Mouse (Mus musculus) lung, postnatal 25 days (tissue): ENCODE results near the gene Car1.
"Not testable (repeated sequence)": the region's sequence is repeated elsewhere in the genome, so short reads cannot be mapped to it uniquely, and the experiment has no call there.

ENCODE experiments used
- DNase-seq: peaks from one replicate; pipeline ENCODE4 v3.0.0; 2022; ENCODE audit warnings: low spot score

Car1 gene

DNA sequence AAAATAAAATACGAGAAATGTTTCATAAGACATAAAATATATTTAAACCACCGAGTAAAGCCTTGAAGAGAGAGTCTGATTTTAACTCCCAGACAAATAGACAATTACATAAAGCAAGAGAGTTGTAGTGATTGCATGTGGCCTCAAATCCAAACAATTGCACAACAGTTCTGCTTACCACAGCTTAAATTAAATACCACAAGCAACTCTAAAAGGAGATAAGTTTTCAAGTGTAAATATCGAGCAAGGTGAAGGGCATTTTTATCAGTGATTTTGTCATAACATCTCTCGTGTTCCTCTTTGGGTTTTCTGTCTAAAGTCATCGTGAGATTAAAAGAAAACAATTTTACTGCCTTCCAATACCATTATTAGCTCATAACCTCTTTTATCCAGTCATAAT is 25.0 kb downstream of the Car1 start:
- not testable (repeated sequence) for DNase-seq

DNA sequence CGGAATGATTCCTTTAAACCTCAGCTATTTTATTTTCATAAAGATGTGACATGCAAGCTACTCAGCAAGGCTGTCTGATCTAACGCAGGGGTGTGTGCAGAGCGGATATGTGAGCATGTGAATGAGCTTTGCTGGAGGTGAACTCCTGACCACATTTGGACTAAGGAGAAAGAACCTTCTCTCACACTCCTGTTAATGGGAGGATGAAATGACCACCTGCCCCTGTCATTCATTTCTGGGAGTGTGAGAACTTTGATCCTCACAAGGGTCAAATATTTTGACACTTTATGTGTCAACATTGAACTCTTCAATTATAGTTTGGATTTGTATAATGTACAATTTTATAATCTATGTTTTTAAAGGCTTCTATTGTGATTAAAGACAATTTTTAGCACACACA is 25.8 kb downstream of the Car1 start:
- not testable (repeated sequence) for DNase-seq

DNA sequence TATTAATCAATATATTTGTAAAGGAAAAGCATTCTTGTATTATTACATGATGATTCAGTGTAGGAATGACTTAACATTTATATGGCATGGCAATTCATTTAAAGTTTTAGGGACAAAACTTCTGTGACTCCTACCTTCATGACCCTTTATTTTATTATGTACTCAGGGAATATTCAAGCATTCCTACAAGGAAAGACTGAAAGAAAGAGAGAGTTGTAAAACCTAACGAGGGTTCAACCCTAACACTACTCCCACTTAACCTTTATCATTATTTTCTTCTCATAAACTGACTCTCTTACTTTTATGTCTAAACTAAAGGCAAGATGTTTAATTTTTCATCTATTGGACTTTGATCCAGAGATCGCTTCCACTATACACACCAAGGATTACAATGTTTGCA is 28.0 kb downstream of the Car1 start:
- DNase-seq = no peak

DNA sequence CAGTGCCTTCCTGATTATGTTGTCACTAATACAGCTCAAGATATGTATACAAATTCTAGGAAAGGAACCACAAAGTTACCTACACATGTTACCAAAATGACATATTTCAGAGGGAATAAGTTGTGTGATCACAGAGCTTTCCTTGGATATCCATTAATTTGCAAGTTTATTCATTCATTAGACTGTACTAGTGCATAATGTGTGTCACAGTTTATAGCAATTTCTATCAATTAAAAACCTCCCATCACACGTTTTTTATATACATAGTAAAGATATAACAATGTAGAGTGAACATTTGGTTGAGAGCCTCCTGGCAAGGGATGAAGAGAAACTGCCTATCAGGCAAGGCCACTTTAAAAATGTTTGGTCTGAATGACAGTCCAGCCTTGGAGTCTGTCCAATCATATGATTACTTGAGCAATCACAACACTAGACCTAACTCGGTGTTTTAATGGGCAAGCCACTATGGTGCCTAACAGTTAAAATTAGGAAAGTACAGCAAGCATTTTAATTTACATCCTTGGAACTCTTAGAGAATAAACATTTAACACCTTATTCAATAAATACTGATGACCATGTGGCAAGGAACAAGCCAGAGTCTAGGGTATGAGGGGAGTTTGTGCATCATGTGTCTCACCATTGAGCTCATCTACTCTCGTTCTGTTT is 31.5 kb downstream of the Car1 start:
- DNase-seq = not testable (repeated sequence)

DNA sequence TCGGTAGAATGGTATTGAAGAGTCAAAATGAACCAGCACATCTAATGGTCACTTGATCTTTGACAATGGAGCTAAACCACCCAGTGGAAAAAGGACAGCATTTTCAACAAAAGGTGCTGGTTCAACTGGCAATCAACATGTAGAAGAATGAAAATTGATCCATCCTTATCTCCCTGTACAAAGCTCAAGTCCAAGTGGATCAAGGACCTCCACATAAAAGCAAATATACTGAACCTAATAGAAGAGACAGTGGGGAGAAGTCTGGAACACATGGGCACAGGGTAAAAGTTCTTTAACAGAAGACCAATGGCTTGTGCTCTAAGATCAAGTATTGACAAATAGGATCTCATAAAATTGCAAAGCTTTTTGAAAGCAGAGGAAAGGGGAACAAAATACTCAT is 33.6 kb downstream of the Car1 start:
- DNase-seq = not testable (repeated sequence)

DNA sequence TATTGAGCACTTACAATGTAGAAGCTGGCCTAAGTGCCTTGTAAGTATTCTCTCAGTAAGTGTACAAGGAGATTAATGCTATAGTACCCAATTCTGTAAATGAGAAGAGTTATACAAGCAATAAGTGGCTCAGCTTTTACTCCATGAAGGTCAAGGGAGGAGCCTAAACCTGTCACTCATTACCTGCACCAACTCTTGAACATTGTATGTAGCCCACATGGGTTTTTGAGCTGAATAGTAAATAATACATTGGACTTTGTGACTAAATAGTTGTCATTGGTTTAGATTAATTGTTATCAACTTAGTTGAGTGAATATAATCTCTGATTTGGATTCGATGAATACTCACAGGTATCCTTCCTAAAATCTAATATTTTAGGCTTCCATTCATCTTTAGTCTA is 35.7 kb downstream of the Car1 start:
- DNase-seq = not testable (repeated sequence)

DNA sequence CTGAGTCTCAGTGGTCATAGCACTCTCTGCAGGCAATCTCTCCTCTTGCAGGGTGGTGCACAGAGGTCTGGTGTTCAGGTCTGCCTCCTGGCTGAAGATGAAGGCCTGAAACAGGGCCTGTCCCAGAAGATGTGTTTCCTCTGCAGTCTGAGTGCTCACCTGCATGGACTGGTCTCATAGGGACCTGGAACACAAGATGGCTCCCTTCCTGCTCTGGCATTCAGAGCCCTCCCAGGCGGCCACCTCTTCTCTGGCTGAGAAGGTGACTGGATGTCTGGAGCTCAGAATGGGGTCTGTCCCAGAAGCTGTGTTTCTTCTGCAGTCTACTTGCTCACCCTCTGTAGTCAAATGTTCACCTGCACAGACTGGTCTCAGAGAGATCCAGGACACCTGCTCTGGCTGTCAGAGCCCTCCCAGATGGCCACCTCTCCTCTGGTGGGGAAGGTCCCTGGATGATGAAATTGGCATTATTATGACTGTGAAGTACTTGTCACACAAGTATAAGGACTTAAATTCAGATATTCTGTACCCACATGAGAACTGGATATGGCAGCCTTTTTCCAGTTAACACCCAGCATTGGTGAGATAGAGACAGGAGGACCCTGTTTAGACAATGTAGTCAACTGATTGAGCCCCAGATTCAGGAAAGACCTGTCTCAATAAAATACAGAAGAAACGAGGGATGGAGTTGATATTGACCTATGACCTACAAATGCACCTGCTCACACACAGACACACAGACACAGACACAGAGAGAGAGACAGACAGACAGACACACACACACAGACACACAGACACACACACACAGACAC is 43.2 kb downstream of the Car1 start:
- no peak for DNase-seq

DNA sequence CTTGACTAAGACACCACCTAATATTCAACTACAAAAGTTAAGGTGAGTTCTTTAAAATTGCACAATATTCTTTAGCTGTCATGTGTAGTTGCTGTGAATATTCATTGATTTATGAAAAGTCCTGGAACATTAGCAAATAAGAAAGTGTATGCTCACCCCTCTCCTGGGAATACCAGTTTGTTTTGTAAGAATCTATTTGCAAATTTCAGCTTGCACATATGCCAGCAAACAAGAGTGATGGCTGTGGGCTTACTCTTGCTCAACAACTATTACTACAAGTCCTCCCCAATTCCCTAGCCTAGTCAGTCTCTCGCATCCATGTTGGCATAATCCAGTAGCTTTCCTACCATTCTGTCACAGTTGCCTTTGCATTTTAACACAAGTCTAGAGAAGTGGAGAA is 52.5 kb downstream of the Car1 start:
- no peak for DNase-seq

DNA sequence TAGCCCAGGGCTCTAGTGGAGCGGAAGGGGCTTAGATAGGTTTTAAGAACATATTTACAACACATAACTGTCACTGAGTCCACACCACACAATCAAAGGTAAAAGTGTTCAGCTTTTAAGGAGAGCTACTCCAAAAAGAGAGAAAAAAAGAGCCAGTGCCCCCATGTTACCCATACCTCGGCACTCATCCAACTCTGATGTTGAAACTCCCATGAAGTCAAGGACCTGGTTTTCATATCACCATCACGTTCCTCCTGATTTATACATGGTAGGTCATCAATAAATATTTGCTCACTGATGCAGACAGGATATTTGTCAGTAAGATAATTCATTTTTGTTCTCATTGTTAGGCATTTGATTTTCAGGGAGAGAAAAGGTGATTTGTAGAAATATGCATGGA is 62.1 kb downstream of the Car1 start:
- no peak for DNase-seq

DNA sequence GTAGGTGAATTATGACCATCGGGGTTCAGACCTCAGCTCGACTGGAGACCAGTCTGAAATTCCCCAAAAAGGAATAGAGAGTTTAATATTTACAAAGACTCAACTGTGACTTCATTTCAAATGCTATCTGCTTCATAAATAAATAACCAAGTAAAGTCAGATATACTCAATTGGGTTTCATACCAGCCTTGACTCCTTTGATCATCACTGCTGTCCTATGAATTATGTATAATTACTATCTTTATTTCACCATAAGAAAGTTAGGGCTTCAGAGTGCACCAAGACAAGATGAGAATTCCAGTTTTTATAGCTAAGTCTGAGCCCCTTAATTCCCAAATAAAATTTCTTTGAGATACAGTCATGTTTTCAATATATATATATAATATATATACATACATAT is 69.9 kb downstream of the Car1 start:
- DNase-seq = no peak

DNA sequence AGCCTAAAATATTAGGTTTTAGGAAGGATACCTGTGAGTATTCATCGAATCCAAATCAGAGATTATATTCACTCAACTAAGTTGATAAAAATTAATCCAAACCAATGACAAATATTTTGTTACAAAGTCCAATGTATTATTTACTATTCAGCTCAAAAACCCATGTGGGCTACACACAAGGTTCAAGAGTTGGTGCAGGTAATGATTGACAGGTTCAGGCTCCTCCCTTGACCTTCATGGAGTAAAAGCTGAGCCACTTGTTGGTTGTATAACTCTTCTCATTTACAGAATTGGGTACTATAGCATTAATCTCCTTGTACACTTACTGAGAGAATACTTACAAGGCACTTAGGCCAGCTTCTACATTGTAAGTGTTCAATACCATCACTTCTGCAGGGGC is 80.7 kb downstream of the Car1 start:
- DNase-seq = not testable (repeated sequence)

DNA sequence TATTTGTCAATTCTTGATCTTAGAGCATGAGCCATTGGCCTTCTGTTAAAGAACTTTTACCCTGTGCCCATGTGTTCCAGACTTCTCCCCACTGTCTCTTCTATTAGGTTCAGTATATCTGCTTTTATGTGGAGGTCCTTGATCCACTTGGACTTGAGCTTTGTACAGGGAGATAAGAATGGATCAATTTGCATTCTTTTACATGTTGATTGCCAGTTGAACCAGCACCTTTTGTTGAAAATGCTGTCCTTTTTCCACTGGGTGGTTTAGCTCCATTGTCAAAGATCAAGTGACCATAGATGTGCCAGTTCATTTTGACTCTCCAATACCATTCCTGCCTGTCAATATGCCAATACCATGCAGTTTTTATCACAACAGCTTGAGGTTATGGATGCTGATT is 82.7 kb downstream of the Car1 start:
- not testable (repeated sequence) for DNase-seq
